Mouse (Mus musculus) cerebellum, adult (tissue): ENCODE data around the gene Pakap.

Experiments used
- ATAC-seq: cut with Nextera tagmentation; 2 replicates; pipeline ENCODE4 v1.9.2; 2017; ENCODE audit warnings: mild to moderate bottlenecking, moderate library complexity, mixed read lengths; ENCODE audit not compliant: insufficient number of reproducible peaks, low FRiP score, low TSS enrichment

Gene Pakap

DNA sequence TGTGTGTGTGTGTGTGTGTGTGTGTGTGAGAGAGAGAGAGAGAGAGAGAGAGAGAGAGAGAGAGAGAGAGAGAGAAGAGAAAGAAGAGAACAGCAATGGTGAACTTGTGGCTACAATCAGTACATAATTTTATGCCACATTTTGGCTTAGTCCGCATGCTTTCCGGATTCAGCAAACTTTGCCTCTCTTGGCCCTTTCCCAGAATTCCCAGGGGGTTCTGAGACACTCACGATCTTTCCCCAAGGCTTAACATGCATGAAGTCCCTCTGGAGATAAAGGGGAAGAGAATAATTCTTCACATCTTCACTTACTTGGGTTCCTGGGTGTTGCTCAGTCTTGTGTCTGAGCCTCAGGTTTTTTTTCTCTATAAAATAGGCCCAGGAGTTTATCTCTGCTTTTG is 2.2 kb downstream of the Pakap start:
- ATAC-seq: no peak

DNA sequence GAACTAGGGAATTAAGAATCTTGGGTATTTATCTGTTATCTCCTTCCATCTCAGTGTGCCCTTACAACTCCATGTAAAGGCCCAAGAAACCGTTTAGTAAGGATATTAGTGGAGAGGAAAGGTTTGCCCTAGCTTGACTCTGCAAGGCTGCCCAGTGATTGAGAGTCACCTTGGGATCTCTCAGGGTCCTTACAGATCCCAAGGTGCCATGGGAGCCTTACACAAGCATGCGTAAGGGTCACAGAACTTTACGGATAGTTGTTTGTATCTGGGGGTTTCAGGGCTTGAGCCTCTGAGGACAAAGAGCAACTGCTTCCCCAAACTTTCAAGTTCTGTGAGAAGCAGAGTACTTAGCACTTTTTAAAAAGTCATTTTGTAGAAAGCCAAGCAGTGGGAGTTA is 6.2 kb downstream of the Pakap start:
- ATAC-seq: no peak

DNA sequence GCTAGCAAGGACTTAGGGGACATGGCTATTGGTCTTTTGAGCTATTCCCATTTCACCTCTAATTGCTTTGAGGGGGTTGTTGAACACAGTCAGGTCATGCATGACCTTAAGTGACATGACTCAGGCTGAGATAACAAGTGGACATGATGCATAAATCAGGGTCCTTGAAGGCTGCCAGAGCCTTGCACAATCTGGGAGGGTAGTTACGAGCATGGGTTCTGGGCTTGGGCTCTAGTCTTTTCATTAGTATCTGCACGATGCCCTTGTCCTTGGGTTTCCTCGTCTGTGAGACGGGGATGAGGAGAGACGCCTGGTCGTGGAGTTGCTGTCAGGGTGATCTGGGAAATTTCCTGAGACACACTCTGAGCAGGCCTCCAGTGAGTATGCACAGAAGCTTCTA is 6.7 kb downstream of the Pakap start:
- no peak for ATAC-seq

DNA sequence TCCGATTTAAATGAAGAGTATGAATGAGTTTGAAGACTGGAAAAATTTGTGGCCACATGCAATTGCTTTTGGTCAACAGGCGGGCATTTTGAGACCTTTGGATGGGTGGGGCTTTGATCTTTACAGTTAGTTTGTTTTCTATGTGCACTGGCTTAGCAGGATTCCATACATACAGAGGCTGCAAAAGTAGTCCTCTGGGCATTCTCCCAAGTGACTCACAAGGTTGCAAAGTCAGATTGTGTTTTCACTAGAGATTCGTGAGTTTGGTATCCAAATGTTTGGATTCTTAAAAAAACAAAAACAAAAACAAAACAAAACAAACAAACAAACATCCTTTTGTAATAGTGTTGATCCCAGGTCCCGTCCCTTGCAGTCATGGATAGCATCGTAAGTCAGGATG is 7.7 kb downstream of the Pakap start:
- no peak for ATAC-seq

DNA sequence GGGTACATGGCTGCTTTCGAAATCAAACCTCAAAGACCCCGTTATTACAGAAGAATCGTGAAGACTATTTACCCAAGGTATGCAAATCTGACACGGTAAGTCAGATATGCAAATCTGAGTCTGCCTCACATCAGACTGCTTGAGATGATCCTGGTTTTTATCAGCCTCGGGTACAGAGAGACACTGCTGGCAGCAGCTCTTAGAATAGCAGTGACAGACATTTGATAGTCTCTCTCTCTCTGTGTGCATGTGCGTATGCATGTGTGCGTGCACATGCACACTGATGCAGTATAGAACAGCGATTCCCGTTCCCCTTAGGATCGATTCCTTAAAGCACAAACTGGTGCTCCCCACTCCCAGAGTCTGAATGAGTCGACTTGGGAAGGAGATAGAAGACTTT is 8.1 kb downstream of the Pakap start:
- ATAC-seq: no peak

DNA sequence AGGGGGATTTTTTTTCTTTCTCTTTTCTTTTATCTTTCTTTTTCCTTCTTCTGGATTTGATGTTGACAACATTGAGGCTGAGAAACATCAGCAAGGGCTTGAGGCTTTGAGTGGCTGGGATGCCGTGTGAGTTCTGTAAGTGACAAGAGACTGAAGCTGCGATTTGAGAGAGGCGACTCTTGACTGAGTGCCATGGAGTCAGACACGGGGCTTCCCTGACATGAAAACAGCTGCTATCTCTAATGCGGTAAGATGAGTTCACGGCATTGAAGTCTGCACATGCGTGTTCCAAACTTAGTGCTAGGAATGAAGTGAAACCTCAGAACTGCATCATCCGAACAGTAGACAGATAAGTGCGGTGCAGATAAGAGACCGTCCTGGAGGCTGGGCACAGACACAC is 11.7 kb downstream of the Pakap start:
- ATAC-seq: no peak

DNA sequence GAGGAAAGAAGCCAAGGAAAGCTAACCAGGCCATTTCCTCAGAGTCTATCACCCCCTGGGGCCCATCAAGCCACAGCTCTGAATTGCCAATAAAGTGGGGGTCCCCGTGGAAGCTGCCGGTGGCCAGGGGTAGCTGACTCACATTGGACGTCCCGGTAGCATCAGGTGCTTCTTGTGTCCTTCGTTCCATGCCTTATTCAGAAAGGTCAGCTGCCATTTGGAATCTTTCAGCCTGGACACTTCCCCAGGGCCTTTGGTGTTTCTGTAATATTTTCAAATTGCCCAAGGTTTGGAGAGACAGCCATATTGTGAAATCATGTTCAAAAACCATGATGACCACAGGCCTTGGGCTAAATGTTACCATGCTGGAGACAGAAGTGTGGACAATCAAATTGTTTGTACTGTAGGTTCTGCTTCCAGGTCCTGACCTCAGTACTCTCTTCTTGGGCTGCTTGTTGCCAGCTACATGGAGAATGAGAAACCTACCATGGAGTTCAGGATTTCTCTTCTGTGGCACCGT is 17.4 kb downstream of the Pakap start:
- no peak for ATAC-seq

DNA sequence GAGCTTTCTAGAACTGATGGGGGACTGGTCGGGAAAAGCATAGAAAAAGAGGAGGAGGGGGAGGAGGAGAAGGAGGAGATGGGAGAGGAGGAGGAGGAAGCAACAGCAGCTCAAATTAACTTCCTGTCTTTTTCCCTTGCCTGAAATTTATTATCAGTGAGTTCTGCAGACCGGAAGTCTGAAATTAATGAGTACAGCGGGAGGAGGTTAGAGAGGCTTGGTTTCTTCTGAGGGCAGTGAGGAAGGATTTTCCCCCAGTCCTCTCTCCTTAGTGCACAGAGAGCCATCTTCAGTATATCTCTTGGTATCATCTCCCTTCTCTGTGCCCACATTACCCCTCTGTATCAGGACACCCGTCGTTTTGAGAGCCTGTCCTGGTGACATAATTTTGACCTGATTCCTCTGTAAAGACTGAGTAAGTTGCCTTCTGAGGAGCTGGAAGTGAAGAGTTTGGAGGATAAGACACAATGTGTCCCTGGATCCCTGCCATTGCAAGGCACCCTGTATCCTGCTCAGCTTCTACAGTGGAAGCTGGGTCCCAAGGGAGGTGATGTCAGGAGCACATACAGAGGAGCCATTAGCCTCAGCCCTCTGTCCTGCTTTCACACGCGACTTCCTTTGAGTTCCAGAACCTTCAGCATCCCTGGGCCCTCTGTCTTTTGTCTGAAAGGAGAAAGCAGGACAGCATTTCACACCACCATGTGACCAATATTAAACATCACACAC is 19.1 kb downstream of the Pakap start:
- ATAC-seq: no peak

DNA sequence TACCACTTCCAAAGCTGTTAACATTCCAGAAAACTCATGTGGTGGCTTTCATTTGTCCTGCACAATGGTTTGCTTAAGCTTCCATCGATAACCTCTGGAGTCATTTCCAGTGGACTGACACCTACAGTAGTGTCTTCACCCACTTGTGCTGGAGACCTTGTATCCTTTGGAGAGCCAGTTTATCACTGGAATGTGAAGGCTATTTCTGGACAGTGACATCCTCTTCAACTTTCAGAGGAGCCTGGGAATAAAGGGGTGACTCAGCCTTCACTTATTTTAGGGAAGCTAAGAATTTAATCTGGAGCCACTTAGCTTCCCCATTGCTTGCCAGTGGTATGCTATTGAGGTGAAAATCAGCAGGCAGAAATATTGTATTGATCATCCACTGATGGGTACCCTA is 20.4 kb downstream of the Pakap start:
- ATAC-seq: no peak

DNA sequence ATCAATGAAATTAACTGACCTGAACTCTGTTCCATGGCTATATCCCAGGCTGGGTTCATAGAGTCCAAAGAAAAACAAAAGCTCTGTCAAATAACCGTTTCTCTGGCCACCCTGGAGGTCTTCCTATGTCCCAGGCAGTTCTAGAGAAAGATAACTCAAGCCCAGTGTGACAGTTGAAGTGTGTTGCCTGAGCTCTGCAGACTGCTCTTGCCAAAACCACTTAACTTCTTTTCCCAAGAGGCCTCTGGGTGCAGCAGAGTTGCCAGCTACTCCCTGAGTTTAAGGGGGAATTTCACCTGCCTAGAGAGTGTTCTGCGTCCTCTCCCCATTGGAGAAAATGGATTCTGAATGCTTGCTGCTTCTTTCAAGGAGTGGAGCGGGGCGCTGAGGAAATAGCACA is 24.8 kb downstream of the Pakap start:
- no peak for ATAC-seq

DNA sequence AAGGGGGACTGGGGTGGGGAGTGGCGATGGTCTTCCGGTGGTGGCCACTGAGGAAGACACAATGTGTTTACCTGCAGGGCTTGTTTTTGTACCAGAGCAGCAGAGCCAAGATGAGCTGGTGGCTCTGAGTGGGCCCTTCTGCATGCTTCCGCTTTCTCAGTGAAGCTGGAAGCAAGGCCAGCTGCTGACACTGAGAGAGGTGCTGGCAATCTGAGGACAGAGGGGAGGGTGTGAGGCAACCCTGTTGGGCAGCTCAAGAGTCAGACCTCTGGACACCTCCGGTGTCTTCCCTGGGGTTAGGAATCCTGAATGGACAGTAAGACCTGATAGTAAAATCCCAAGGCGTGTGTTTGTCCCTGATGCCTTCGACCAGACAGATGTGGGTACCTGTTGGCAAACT is 32.0 kb downstream of the Pakap start:
- no peak for ATAC-seq

DNA sequence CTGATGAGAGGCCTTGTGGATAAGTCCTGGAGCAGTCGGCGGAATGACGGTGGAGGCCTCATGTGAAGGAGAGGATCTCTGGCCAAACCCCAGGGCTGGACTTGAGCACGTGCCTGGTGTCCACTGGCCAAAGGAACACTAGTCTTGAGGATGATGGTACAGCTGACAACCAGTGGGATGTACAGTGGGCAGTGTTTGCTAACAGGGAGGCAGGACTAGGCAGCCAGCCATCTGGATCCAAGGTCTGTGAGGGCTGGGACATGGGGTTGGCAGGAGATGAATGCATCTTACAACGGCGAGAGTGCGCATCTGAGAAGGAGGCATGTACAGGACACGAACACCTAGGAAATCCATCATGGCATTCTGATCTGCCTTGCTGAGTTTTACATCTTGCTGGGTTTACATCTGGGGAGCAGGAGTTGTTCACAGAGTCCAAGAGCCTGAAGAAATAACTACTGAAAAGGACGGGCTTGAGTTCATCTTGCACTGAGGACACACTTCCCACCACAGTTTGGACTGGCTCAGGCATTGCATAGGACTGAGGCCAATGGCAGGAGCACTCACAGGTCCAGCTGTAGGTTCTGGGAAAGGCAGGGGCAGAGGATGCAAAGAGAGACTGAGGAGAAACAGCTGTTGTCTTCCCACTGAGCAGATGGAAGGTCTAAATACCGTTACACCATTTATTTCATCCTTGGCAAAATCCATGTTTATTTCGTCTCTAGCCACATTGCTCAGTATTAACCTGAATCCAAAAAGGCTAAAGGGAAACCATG is 32.9 kb downstream of the Pakap start:
- no peak for ATAC-seq

DNA sequence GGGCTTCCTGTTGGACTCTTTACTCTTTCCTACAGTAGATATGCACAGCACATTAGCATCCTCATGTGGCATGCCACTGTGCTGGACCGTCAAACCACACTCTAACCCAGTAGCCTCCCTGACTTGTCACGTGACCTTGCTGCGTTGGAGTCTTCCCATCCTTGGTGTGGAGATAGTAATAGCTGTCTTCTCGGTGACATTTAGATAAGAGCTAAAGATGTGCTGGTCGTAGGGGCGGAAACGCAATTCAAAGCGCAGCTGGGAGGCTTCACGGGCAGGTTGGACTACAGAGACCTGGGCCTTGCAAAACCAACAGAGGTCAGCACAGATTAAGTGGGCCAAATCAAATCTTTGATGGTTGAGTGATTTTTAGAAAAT is 33.5 kb downstream of the Pakap start:
- ATAC-seq: no peak

DNA sequence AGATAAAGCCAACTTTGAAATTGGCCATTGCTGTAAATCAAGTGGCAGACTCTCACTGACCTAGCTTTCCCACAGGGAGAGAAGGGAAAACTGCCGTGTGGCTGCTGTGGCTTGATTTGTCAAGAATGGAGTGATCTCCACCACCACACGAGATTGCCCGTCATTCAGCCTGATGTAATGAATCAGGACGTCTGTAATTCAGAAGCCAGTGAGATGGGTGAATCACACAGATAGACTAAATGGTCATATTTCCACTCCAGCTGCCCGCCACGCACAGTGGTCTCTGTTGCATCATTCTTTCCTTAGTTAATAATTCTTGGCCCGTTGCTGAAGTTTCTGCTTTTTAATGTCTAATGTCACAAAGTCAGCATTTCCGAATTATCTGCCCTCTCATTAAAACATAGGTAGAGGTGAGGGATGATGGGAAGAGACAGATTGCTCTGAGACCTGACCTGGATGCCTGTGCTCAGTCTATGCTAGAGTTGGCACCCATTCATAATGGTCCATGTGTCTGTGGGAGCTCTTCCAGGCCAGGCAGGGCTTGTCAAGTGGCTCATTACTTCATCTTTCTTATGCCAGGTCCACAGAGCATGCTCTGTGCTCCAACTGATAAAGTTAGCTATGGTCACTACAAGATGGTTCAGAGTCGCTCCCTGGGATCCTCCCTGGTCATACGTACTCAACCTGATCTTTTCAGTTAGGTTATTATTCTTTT is 34.1 kb downstream of the Pakap start:
- peak; percentile 78 for ATAC-seq

DNA sequence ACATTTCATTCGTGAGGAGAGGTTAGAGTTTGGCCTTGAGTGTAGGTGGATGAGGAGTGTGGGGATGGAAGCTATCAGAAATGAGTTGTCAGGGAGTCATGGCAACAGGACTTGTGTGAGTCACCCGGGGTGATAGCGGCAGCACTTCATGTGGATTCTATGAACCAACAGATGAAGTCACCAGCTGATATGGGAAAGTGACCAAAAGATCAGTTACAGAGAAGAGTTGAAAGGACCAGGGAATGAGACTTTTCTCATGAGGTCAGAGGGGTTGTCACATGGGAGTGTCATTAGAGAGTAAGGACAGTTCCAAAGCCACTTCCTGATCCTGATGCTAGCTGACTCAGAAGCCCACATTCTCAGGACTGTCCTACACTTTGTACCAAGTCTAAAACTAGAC is 38.3 kb downstream of the Pakap start:
- ATAC-seq: no peak

DNA sequence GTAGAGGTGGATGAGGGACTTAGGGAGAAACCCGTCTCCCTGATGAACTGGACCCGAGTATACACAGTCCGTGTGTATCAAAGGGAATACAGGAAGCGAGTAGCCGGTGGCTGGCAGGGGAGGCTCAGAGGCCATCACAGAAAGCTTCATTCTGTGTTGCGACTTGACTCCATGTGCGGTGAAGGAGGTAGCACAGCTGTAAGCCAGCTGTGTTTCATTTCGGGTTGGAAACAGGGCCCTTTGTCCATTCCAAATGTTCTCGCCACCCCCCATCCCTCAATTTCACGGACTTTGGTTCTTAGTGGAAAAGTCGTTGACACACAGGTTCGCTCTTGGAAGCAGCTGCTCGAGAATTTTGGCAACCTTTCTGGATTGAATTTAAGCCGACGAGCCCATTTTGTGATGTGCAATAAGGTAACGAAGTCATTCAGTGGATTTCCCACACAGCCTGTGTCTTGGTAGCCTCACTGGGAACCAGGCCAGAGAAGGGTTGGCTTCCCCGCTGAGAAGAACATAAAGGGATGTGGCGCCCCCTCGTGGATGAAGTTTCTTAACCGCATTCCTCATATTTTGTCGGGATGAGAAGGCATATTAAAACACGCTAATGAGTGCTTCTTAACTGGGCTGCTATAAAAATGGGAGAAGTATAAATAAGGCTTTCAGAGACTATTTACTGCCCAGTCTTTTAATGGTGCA is 39.4 kb downstream of the Pakap start:
- ATAC-seq: peak; percentile 68

DNA sequence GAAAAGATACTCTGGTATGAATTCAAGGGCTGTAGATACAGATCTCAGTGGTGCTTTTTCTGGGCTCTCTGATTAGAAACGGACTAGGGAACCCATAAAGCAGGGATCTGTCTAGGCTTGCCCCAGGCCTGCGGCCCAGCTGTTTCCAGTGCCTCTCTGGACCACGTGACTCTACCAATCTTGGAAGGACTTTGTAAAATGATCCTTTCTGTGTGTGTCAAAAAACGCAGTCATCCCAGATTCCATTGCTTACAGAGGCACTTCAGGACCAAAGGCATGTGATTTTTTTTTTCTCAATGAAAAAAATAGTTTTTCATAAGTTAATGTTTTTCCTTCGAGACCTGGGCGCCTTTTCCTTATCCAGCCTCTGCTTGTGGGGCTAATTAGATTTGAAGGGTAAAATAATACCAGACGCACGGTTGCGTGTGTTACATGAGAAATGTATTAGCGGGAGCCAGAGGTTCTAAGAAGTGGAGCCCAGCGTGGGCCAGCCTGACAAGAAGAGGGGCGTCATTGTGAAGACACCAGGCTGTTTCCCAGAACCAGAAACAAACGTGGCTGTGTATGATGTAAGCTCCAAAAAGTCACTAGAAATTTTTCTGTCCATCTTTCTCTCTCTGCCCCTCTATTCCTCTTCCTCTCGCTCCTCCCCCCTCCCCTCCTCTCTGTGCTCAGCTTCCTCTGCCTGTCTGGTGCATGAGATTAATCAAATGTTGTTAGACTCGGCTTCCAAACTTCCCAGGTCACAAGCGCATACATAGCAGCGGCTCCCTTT is 43.5 kb downstream of the Pakap start:
- ATAC-seq: no peak

DNA sequence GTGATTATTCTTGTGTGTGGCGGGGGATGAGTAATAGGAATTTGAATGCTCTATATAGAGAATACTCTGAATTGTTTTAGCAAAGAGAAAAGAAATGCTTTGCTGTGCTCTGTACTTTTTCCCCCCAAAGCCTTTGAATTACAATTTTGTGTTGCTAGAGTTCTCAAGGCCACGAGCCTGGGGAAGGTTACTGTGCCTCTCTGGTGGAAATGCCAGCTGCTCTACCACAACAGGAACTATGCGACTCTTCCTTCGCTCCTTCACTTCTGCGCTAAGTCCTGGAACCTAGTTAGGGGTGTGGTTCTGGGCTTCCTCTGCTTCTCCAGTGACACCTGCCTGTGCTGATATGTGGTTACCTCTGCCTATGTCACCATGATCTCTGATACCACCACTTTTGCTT is 44.7 kb downstream of the Pakap start:
- no peak for ATAC-seq

DNA sequence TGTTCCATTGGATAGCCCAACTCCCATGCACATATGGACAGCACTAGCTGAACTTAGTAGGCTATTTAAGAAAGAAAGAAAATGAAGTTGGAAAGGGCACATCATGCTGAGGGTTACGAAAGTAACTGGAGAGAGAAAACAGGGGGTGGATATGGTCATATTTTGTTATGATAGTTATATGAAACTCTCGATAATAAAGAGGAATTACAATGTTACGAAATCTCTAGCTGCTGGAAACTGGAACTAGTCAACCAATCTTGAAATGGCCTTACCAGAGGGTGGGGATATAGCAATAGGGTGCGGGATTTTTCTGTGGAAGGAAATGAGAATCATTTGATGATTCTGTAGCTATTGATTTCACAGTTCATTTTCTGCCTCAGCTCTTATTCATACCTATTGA is 46.7 kb downstream of the Pakap start:
- no peak for ATAC-seq

DNA sequence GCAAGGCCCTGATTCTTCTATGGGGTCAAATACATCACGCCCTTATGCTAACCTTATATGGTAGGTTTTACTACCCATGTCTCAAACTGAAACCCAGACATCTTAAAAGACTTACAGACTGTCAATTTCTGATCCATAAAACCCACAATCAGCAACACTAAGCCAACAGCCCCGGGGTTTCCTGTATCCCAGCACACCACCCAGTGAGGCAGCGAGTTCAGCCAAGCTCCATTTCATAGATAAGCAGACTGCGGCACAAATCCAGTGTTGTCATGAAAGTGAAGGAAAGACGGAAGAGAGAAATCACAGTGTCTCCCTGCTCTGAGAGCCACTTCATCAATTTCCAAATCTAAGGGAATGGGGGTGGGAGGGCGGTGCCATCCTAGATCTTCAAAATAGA is 50.8 kb downstream of the Pakap start:
- ATAC-seq: no peak
